ENCODE assay signal across 37 mouse cellular contexts in the genomic region with DNA sequence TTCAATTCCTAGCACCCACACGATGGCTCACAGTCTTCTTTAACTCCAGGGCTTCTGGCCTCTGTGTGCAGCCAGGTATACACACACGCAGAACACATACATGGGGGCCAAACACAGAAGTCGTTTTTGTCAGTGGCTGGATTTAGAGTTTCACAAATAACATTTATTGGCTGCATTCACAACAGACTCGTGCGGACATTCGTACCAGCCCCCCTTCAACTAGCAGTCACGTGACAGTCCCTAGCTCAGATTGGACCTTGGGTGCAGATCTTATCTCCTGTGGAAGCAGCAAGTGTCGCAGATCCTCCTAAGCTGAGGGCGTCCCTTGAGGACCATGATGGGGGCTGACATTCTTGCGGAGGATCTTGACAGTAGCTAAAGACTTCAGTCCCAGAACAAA. TPM values are rescaled to one million over a fixed set of nuclear protein-coding genes. Genes with fewer than 3 reads are reported as not detected.
"Had no signal": no experiment of that assay in that cellular context is flagged by ENCODE, and none has a peak within 500 bp of the region (broad histone marks: within the 10 kb centered on the region; RNA-seq: fewer than 3 reads in every experiment).

No protein-coding gene starts in this region.

- ATAC-seq: forebrain, embryonic 13.5 days; forebrain, embryonic 14.5 days; forebrain, embryonic 15.5 days; forebrain, embryonic 16.5 days; forebrain, postnatal 0 days had no signal

- DNase-seq: cerebellum, adult 2 months; cerebellum, adult 8-10 months; cerebellum, adult 9-10 months; cerebellum, adult 9-11 months; cerebellum, postnatal 14 days; cerebellum, postnatal 25 days; cerebellum, postnatal 36 days; embryo, embryonic 11 days; forebrain, postnatal 0 days; gastrocnemius, adult 2 months; gastrocnemius, postnatal 10 days; gastrocnemius, postnatal 14 days; gastrocnemius, postnatal 25 days; gastrocnemius, postnatal 36 days; heart, adult 18-20 months had no signal

- H3K36me3 ChIP-seq: embryonic facial prominence, embryonic 10.5 days; embryonic facial prominence, embryonic 12.5 days; embryonic facial prominence, embryonic 13.5 days; embryonic facial prominence, embryonic 15.5 days; forebrain, embryonic 10.5 days; forebrain, embryonic 12.5 days; forebrain, embryonic 15.5 days had no signal

- H3K4me1 ChIP-seq: forebrain, embryonic 12.5 days; forebrain, embryonic 13.5 days; forebrain, embryonic 15.5 days had no signal

- H3K4me3 ChIP-seq: embryonic facial prominence, embryonic 10.5 days; embryonic facial prominence, embryonic 12.5 days; embryonic facial prominence, embryonic 13.5 days; embryonic facial prominence, embryonic 15.5 days; erythroblast, embryonic 14.5 days; forebrain, embryonic 10.5 days; forebrain, embryonic 12.5 days; forebrain, embryonic 13.5 days; forebrain, embryonic 15.5 days; gastrocnemius, adult 2 months had no signal

- H3K4me2 ChIP-seq: embryonic facial prominence, embryonic 12.5 days; embryonic facial prominence, embryonic 13.5 days; embryonic facial prominence, embryonic 15.5 days; forebrain, embryonic 12.5 days; forebrain, embryonic 13.5 days; forebrain, embryonic 15.5 days had no signal

- H3K9me3 ChIP-seq: embryonic facial prominence, embryonic 10.5 days; embryonic facial prominence, embryonic 12.5 days; embryonic facial prominence, embryonic 13.5 days; embryonic facial prominence, embryonic 15.5 days; forebrain, embryonic 10.5 days; forebrain, embryonic 12.5 days; forebrain, embryonic 13.5 days; forebrain, embryonic 15.5 days had no signal

- H3K27me3 ChIP-seq: forebrain, embryonic 13.5 days; forebrain, embryonic 15.5 days had no signal

- H3K27ac ChIP-seq: embryonic facial prominence, embryonic 10.5 days; embryonic facial prominence, embryonic 12.5 days; embryonic facial prominence, embryonic 13.5 days; embryonic facial prominence, embryonic 15.5 days; forebrain, embryonic 10.5 days; forebrain, embryonic 12.5 days; forebrain, embryonic 13.5 days; forebrain, embryonic 15.5 days; gastrocnemius, adult 2 months had no signal

- H3K9ac ChIP-seq: embryonic facial prominence, embryonic 13.5 days; embryonic facial prominence, embryonic 15.5 days; forebrain, embryonic 12.5 days; forebrain, embryonic 13.5 days; forebrain, embryonic 15.5 days; forebrain, postnatal 0 days had no signal

RNA-seq across cellular contexts. Expression of a gene that starts 13.5 kb away (rescaled TPM):
- total RNA-seq: common myeloid progenitor, adult 5-6 weeks; forebrain, postnatal 0 days; gastrocnemius, adult 18-20 months; gastrocnemius, adult 2 months; gastrocnemius, adult 8-10 months; gastrocnemius, postnatal 10 days; gastrocnemius, postnatal 14 days; gastrocnemius, postnatal 25 days; gastrocnemius, postnatal 36 days; gastrocnemius, postnatal 4 days; granulocyte monocyte progenitor cell, adult 5-6 weeks; heart, adult 18-20 months; heart, adult 8-10 months had no signal
- polyA plus RNA-seq: cerebellum, adult 2 months; cortical plate, adult 2 months; embryonic facial prominence, embryonic 10.5 days; embryonic facial prominence, embryonic 11.5 days; embryonic facial prominence, embryonic 12.5 days; embryonic facial prominence, embryonic 13.5 days; embryonic facial prominence, embryonic 14.5 days; embryonic facial prominence, embryonic 15.5 days; erythroblast, embryonic 14.5 days; forebrain, embryonic 10.5 days; forebrain, embryonic 11.5 days; forebrain, embryonic 12.5 days; forebrain, embryonic 13.5 days; forebrain, embryonic 14.5 days; forebrain, embryonic 15.5 days; forebrain, embryonic 16.5 days; forebrain, postnatal 0 days; frontal cortex, adult 2 months had no signal
